Mouse (Mus musculus) G1E (cell line): ENCODE data around the gene Traf3.

Experiments used
- CTCF ChIP-seq: IDR thresholded peaks from 2 replicates; pipeline ENCODE4 v1.5.1; 2012; ENCODE audit warnings: low read depth, low read length, inconsistent platforms, mixed read lengths
- TAL1 ChIP-seq: conservative IDR thresholded peaks from 2 replicates; pipeline ENCODE4 v1.6.1; 2012; ENCODE audit warnings: low read depth, low read length, inconsistent platforms, mixed read lengths

DNA sequence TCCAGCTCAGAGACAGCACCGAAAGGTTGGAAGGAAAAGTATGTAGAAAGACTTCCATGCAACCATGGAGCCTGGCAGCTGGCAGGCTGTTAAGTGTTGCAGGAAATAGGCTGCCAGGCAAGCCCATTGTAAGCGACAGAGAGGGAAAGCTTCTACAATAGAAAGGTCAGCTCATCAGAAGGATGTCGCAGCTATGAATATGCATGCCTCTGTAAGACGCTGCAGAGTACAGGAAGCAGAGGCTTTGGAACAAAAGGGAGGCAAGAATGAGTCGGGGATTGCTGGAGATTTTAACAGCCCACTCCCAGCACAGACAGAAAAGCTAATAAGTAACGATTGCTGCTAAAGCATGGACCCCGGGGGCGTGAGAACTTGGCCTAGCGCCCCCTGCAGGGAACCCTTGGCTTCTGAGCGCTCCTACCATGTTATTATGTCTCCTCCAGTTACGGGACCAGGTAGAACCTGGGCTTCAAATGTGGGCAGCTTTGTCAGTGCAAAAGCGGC lies 23.1 kb upstream of the Traf3 start:
- TF ChIP-seq CTCF = no peak
- TF ChIP-seq TAL1 = no peak
